Mouse (Mus musculus): Measurements from ENCODE around the gene Moxd2.

DNA sequence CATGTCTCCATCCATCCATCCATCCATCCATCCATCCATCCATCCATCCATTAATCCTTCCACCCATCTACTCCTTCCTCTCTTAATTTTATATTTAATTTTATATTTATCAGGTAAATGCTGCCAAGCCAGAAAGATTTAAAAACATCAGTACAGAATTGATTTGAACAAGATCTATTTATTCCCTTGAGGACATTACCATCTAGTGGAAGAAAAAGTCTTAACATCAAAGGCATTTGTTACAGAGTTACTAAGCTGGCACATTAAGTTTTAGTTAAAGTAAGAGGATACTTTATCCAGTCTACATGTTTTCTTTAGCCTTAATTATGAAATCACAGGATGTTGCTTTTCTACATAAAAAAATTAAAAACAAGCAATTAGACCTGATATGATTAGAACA is 42.0 kb downstream of the Moxd2 start:
- no peak for TF ChIP-seq MAZ (IDR thresholded peaks at IDR 0.05; ENCODE audit: low read depth, low read length)
- TF ChIP-seq GABPA (IDR thresholded peaks at IDR 0.05; ENCODE audit: insufficient replicate concordance, low read depth, low read length), result no peak
- no peak for TF ChIP-seq CHD1 (IDR thresholded peaks at IDR 0.05; ENCODE audit: low read depth, low read length)
- TF ChIP-seq POLR2AphosphoS2 (IDR thresholded peaks at IDR 0.05; ENCODE audit: low read depth, low read length), result no peak
- TF ChIP-seq ETS1 (conservative IDR thresholded peaks at IDR 0.05; ENCODE audit: low read depth, low read length), result no peak
- no peak for TF ChIP-seq JUN (IDR thresholded peaks at IDR 0.05; ENCODE audit: insufficient read depth, low read depth, low read length)
- no peak for TF ChIP-seq MAFK (IDR thresholded peaks at IDR 0.05; ENCODE audit: insufficient replicate concordance, low read length)
- TF ChIP-seq POLR2A (IDR thresholded peaks at IDR 0.05; ENCODE audit: low read depth, low read length), result no peak
- TF ChIP-seq USF1 (IDR thresholded peaks at IDR 0.05; ENCODE audit: low read depth, low read length), result no peak
- no peak for TF ChIP-seq CHD2 (IDR thresholded peaks at IDR 0.05; ENCODE audit: low read length)
- TF ChIP-seq EP300 (IDR thresholded peaks at IDR 0.05; ENCODE audit: low read length), result no peak
- no peak for TF ChIP-seq BHLHE40 (IDR thresholded peaks at IDR 0.05; ENCODE audit: low read depth, low read length)
- no peak for TF ChIP-seq HCFC1 (IDR thresholded peaks at IDR 0.05; ENCODE audit: low read depth, low read length)
